Comparison of ENCODE assay signal across 9 mouse cellular contexts in genomic region chr7:83886366-83887129, GRCm38 (mm10). TPM values are rescaled to one million over a fixed set of nuclear protein-coding genes. Genes with fewer than 3 reads are reported as not detected.
A peak's percentile ranks its signal among the peaks of the same experiment; 100 is the strongest.
DNase-seq lines count a peak whose midpoint lies in the region; ATAC-seq lines count a peak whose summit lies in the region.
"Had no signal": no experiment of that assay in that cellular context is flagged by ENCODE, and none has a peak within 500 bp of the region (broad histone marks: within the 10 kb centered on the region; RNA-seq: fewer than 3 reads in every experiment).

No protein-coding gene starts in this region.

- no peak overlapping the region for H3K9ac ChIP-seq in liver, embryonic 11.5 days (ENCODE audit: low read depth, low read length)
- H3K9ac ChIP-seq: neural tube, embryonic 12.5 days had no signal

- peaks cover 14% of the 10 kb centered on the region for H3K36me3 ChIP-seq in heart, embryonic 10.5 days
- peaks cover 11% of the 10 kb centered on the region for H3K36me3 ChIP-seq in liver, embryonic 11.5 days (ENCODE audit: control insufficient read depth, insufficient read depth, low read length)

- DNase-seq in heart, embryonic 10.5 days (ENCODE audit: low spot score): no peak
- DNase-seq in heart, adult 9 months (ENCODE audit: low spot score in 2 of 2): no peak
- DNase-seq in 416B (ENCODE audit: low read depth): peak; percentile 68
- peak; percentile 57 for DNase-seq in R1 (ENCODE audit: low read depth, low spot score)
- no peak for DNase-seq in liver, embryonic 11.5 days (ENCODE audit: low spot score)
- DNase-seq in right cerebral cortex, postnatal 10 days (ENCODE audit: low spot score in 2 of 2): no peak
- no peak for DNase-seq in cerebellum, postnatal 36 days
- no peak for DNase-seq in right cerebral cortex, adult 2 months (ENCODE audit: low spot score in 2 of 2)

- ATAC-seq in liver, embryonic 11.5 days (replicated peaks; ENCODE audit: low FRiP score): no peak

- H3K4me3 ChIP-seq in heart, embryonic 10.5 days: no peak overlapping the region
- H3K4me3 ChIP-seq in liver, embryonic 11.5 days (ENCODE audit: low read depth, low read length): no peak overlapping the region
- H3K4me3 ChIP-seq: neural tube, embryonic 12.5 days had no signal

- peaks cover 30% of the 10 kb centered on the region for H3K4me1 ChIP-seq in heart, embryonic 10.5 days
- H3K4me1 ChIP-seq in liver, embryonic 11.5 days (replicated peaks; ENCODE audit: control insufficient read depth, insufficient read depth, low read length): peaks cover 29% of the 10 kb centered on the region

- 87% methylated on average over 6 of the region's 6 CpGs for WGBS in heart, embryonic 10.5 days
- 93% methylated on average over 6 of the region's 6 CpGs for WGBS in liver, embryonic 11.5 days

- peak overlapping the region; percentile 36 for H3K4me2 ChIP-seq in liver, embryonic 11.5 days
- H3K4me2 ChIP-seq: neural tube, embryonic 12.5 days had no signal

- peak overlapping the region; percentile 100; the same call in 1 of the 2 replicates for H3K27ac ChIP-seq in heart, embryonic 10.5 days
- peak overlapping the region; percentile 100 for H3K27ac ChIP-seq in liver, embryonic 11.5 days (ENCODE audit: low read depth, low read length)
- H3K27ac ChIP-seq: neural tube, embryonic 12.5 days had no signal

- no peaks in the 10 kb centered on the region for H3K27me3 ChIP-seq in heart, embryonic 10.5 days (ENCODE audit: insufficient read depth, poor library complexity, severe bottlenecking)
- H3K27me3 ChIP-seq in liver, embryonic 11.5 days (replicated peaks; ENCODE audit: control insufficient read depth, insufficient read depth, low read length): no peaks in the 10 kb centered on the region
- H3K27me3 ChIP-seq: neural tube, embryonic 12.5 days had no signal

- H3K9me3 ChIP-seq in heart, embryonic 10.5 days: no peaks in the 10 kb centered on the region
- no peaks in the 10 kb centered on the region for H3K9me3 ChIP-seq in liver, embryonic 11.5 days (ENCODE audit: control insufficient read depth, low read length)
- H3K9me3 ChIP-seq: neural tube, embryonic 12.5 days had no signal

RNA-seq across cellular contexts. Expression of gene Mesd, which starts 2.3 kb away (rescaled TPM):
- 93.8 and 103 TPM in 2 replicates for polyA plus RNA-seq in heart, embryonic 10.5 days (2016; fragmentation: Nextera tagmentation; extraction: Ambion mirVana)
- 92.6 and 93.0 TPM in 2 replicates for polyA plus RNA-seq in liver, embryonic 11.5 days (2014; fragmentation: Nextera tagmentation; extraction: Ambion mirVana)

RNA-seq across cellular contexts. Expression of gene Tlnrd1, which starts 2.4 kb away (rescaled TPM):
- polyA plus RNA-seq in heart, embryonic 10.5 days (2016; fragmentation: Nextera tagmentation; extraction: Ambion mirVana): 12.5 and 20.4 TPM in 2 replicates
- polyA plus RNA-seq in liver, embryonic 11.5 days (2014; fragmentation: Nextera tagmentation; extraction: Ambion mirVana): 16.4 and 17.4 TPM in 2 replicates

Comparison
In these comparisons a context has a peak if more than half of its experiments do, and no peak if none do; other contexts are left out.
1. DNase-seq: peak in 416B (single experiment) and R1 (single experiment); none in heart, embryonic 10.5 days (single experiment), heart, adult 9 months (0 of 2), liver, embryonic 11.5 days (single experiment), right cerebral cortex, postnatal 10 days (0 of 2), cerebellum, postnatal 36 days (0 of 2) and right cerebral cortex, adult 2 months (0 of 2).